Mouse (Mus musculus) skeletal muscle tissue, postnatal 0 days (tissue): Measurements from ENCODE around the gene Syndig1l. TPM values are rescaled to one million over a fixed set of nuclear protein-coding genes. Genes with fewer than 3 reads are reported as not detected.

ENCODE experiments used
- polyA plus RNA-seq: library from polyadenylated mRNA; unstranded; fragments of >200 nt; fragmentation: Nextera tagmentation; extraction: Ambion mirVana; gene quantifications from 2 replicates; pipeline ENCODE4 v1.2.1, GENCODE M21; 2015

The Syndig1l gene
- not detected in 2 replicates for polyA plus RNA-seq

GRCm38 (mm10) chr12:84698319-84699081 is at the start of gene Syndig1l:
Syndig1l (minus strand) TSS chr12:84698831.

GRCm38 (mm10) chr12:84640654-84641053 is 58.0 kb downstream of the Syndig1l start, which contains the start of gene Vrtn:
Vrtn (plus strand) TSS chr12:84641019.

Other genes with a start within 250 kb of the Syndig1l start
- 36.8 and 77.0 TPM in 2 replicates for gene Aldh6a1, start 247.8 kb downstream of the Syndig1l start, polyA plus RNA-seq
- gene Lin52, start 247.4 kb downstream of the Syndig1l start, polyA plus RNA-seq, result 7.3 and 8.9 TPM in 2 replicates
- not detected in 2 replicates for gene Vsx2, start 129.1 kb downstream of the Syndig1l start, polyA plus RNA-seq
- gene Abcd4, start 81.4 kb downstream of the Syndig1l start, polyA plus RNA-seq, result 6.2 and 6.7 TPM in 2 replicates
- not detected in 2 replicates for gene Vrtn, start 57.8 kb downstream of the Syndig1l start, polyA plus RNA-seq
- 33.1 and 47.6 TPM in 2 replicates for gene Npc2, start 74.3 kb upstream of the Syndig1l start, polyA plus RNA-seq
- 117 and 122 TPM in 2 replicates for gene Isca2, start 74.4 kb upstream of the Syndig1l start, polyA plus RNA-seq
- 1.2 and 2.2 TPM in 2 replicates for gene Ltbp2, start 177.7 kb upstream of the Syndig1l start, polyA plus RNA-seq